Mouse (Mus musculus) midbrain, embryonic 14.5 days (tissue): ENCODE measurements around the gene Noc4l. TPM values are rescaled to one million over a fixed set of nuclear protein-coding genes. Genes with fewer than 3 reads are reported as not detected.
A peak's percentile ranks its signal among the peaks of the same experiment; 100 is the strongest.

Experiments
- ATAC-seq: fragments of 200-750 bp; cut with Nextera tagmentation; 2 replicates; pipeline ENCODE4 v1.8.0; 2017; ENCODE audit warnings: moderate number of reproducible peaks, moderate library complexity; ENCODE audit not compliant: low FRiP score, low TSS enrichment
- DNase-seq: peaks from one replicate; pipeline ENCODE4 v3.0.0-alpha.2; 2015
- H3K27ac ChIP-seq: fragments of 300-500 bp; sonication (generic); replicated peaks from 2 replicates; pipeline ENCODE4 v1.5.1; 2014; ENCODE audit warnings: mild to moderate bottlenecking, low read depth, low read length, moderate library complexity
- H3K27me3 ChIP-seq: fragments of 300-500 bp; sonication (generic); 2 replicates; pipeline ENCODE4 v1.6.1; 2014; ENCODE audit warnings: low read length, control low read depth, mixed read lengths; ENCODE audit not compliant: control insufficient read depth, insufficient read depth
- H3K36me3 ChIP-seq: fragments of 300-500 bp; sonication (generic); 2 replicates; pipeline ENCODE4 v1.6.1; 2014; ENCODE audit warnings: low read length, control low read depth; ENCODE audit not compliant: control insufficient read depth, insufficient read depth
- H3K4me1 ChIP-seq: fragments of 300-500 bp; sonication (generic); 2 replicates; pipeline ENCODE4 v1.6.1; 2014; ENCODE audit warnings: mild to moderate bottlenecking, antibody characterized with exemption, low read length, control low read depth; ENCODE audit not compliant: control insufficient read depth, insufficient read depth
- H3K4me2 ChIP-seq: fragments of 300-500 bp; sonication (generic); 2 replicates; pipeline ENCODE4 v1.6.1; 2014; ENCODE audit warnings: mild to moderate bottlenecking, low read length, moderate library complexity
- H3K4me3 ChIP-seq: fragments of 300-500 bp; sonication (generic); replicated peaks from 2 replicates; pipeline ENCODE4 v1.5.1; 2014; ENCODE audit warnings: low read depth, low read length
- H3K9ac ChIP-seq: fragments of 300-500 bp; sonication (generic); replicated peaks from 2 replicates; pipeline ENCODE4 v1.6.1; 2014; ENCODE audit warnings: mild to moderate bottlenecking, low read length, moderate library complexity
- H3K9me3 ChIP-seq: fragments of 300-500 bp; sonication (generic); 2 replicates; pipeline ENCODE4 v1.6.1; 2016; ENCODE audit warnings: low read length, control low read depth, mixed read lengths; ENCODE audit not compliant: control insufficient read depth
- WGBS: fragments of 180-500 bp; shearing (Covaris S2); extraction: QIAGEN DNeasy Blood & Tissue Kit; methylation state at CpG from one replicate; pipeline ENCODE4 v1.1.7; 2014; 5-methylcytosine and 5-hydroxymethylcytosine counted together
- polyA plus RNA-seq: library from polyadenylated mRNA; unstranded; fragments of >200 nt; fragmentation: Nextera tagmentation; extraction: Ambion mirVana; gene quantifications from 2 replicates; pipeline ENCODE4 v1.2.1, GENCODE M21; 2014

Gene Noc4l
- polyA plus RNA-seq, 1 experiment from 2014 or later: 41.3 TPM

DNA sequence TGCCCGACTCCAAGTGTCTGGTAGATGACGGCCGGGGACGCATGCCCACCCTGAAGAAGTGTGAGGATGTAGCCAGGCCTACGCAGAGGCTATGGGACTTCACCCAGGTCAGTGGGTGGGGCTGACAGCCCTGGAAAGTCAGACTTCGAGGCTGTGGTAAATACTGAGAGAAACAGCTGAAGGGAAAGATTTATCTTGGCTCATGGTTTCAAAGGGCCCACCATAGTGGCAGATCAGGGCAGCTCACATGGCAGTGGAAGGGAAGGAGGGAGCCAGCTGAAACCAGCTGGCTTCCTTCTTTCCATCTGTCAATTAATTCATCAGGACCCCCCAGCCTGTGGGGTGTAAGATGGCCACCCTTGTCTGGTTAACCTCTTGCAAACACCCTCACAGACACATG, 34.0 kb downstream of the Noc4l start:
- ATAC-seq (no peak), DNase-seq (no peak)
- H3K4me1 ChIP-seq: no peaks in the 10 kb centered on the region
- H3K27ac ChIP-seq: no peak overlapping the region
- H3K4me3 ChIP-seq: no peak overlapping the region
- H3K27me3 ChIP-seq: no peaks in the 10 kb centered on the region
- H3K9me3 ChIP-seq: no peaks in the 10 kb centered on the region
- H3K9ac ChIP-seq: no peak overlapping the region
- WGBS: 90% methylated on average over 6 of the region's 6 CpGs
- 0 out of 2 replicates have a peak, but pooled peaks cover 7% of the 10 kb centered on the region for H3K36me3 ChIP-seq
- H3K4me2 ChIP-seq: no peak overlapping the region

DNA sequence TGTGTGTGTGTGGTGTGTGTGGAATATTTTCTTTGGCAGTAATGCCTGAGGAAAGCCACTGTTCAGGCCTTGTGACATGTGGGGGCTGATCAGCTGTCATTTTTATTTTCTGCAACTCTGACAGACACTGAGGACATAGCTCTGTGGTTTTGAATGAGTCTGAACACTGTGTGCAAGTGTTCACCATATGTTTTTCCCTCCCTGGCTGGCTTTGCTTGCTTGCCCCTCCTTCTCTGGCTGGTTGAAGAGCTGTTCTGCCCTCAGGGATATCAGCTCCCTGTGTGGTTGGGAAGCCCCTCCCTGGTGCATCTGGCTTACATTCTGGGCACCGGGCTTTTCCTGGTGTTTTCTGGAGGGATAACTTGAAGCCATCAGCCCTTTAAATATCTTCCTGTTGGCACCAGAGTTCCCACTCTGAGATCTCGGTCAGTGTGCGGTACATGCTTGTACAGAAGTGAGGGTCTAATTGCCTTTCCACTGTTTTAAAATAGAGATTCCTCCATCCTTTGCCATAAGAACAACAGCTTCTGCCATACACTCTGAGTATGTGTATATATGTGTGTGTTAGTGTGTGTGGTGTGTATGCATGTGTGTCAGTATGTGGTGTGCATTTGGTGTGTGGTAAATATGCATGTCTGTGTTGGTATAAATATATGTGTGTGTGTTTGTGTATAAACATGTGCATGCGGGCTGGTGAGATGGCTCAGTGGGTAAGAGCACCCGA, 41.6 kb downstream of the Noc4l start:
- peaks cover 2% of the 10 kb centered on the region; the same call in 1 of the 2 replicates for H3K4me1 ChIP-seq
- no peak overlapping the region for H3K9ac ChIP-seq
- DNase-seq (peak; percentile 11), ATAC-seq (no peak)
- H3K9me3 ChIP-seq: no peaks in the 10 kb centered on the region
- no peaks in the 10 kb centered on the region for H3K27me3 ChIP-seq
- H3K4me3 ChIP-seq: no peak overlapping the region
- 0 out of 2 replicates have a peak, but pooled peaks cover 7% of the 10 kb centered on the region for H3K36me3 ChIP-seq
- WGBS: 86% methylated on average over 5 of the region's 5 CpGs
- no peak overlapping the region for H3K27ac ChIP-seq
- no peak overlapping the region for H3K4me2 ChIP-seq

DNA sequence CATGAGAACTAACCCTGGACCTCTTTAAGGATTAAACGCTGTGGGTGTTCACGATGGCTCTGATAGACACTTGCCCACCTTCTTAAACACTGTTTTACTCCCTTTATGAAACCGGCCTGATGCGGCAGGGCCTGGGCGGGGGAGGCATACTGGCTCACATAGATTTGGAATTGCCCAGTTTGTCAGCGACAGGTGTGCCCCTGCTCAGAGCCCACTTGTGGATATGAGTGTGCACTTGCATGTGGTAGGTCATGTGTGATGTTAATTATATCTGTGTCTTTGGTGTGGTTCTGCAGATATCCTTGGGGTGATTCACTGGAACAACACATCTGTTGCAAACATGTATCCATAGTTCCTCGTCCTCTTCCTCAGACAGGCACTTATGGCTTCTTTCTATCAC, 42.7 kb downstream of the Noc4l start:
- H3K4me1 ChIP-seq: peaks cover 2% of the 10 kb centered on the region; the same call in 1 of the 2 replicates
- ATAC-seq (no peak), DNase-seq (no peak)
- H3K9me3 ChIP-seq: no peaks in the 10 kb centered on the region
- no peak overlapping the region for H3K27ac ChIP-seq
- H3K27me3 ChIP-seq: no peaks in the 10 kb centered on the region
- whole genome bisulfite sequencing: 88% methylated on average over 7 of the region's 7 CpGs
- H3K9ac ChIP-seq: no peak overlapping the region
- no peak overlapping the region for H3K4me3 ChIP-seq
- H3K4me2 ChIP-seq: no peak overlapping the region
- 0 out of 2 replicates have a peak, but pooled peaks cover 7% of the 10 kb centered on the region for H3K36me3 ChIP-seq

DNA sequence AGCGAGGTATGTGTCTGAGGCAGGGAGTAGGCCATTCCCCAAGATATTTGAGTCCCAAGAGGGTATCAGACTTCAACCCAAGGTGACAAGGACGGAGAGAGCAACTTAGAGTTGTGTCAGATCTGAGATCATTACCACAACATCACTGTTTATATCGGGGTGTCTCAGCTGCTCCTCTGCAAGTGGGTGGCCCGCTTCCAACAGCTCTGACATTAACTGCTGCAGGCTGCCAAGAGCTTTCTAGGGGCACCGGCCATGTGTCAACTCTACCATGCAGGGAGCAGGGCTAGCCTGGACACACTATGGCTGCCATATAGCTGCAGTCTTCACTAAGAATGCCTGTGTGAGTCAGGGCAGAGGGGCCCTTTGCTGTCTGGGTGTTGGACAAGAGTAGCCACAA, 43.3 kb downstream of the Noc4l start:
- Histone ChIP-seq H3K36me3 (0 out of 2 replicates have a peak, but pooled peaks cover under 1% of the 10 kb centered on the region), H3K4me2 (no peak overlapping the region), H3K9me3 (no peaks in the 10 kb centered on the region), H3K27ac (no peak overlapping the region), H3K27me3 (no peaks in the 10 kb centered on the region), H3K9ac (no peak overlapping the region), H3K4me3 (no peak overlapping the region), H3K4me1 (peaks cover 2% of the 10 kb centered on the region; the same call in 1 of the 2 replicates)
- ATAC-seq: no peak
- 87% methylated on average over 5 of the region's 5 CpGs for WGBS
- no peak for DNase-seq

DNA sequence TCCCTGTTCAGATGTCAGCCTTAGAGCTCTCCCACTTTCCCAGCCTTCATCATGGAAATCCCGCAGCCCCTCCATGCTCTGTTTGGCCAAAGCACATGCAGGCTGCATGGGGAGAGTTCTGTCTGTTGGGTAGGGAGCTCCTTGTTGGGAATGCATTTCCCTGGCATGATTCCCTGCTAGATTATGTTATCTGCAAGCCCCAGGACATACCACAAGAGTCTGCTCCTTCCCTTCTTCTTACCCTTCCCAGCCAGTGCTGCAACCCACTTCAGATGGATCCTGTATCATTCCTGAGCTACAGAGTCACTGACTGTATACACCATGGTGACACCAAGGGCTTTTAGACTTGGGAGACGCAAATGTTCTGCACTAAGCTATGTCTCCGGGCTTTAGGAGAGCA, 43.8 kb downstream of the Noc4l start:
- no peak overlapping the region for H3K4me2 ChIP-seq
- H3K4me1 ChIP-seq: peaks cover 2% of the 10 kb centered on the region; the same call in 1 of the 2 replicates
- ATAC-seq (no peak), DNase-seq (no peak)
- H3K9ac ChIP-seq: no peak overlapping the region
- no peak overlapping the region for H3K27ac ChIP-seq
- 91% methylated on average over 3 of the region's 3 CpGs for whole genome bisulfite sequencing
- H3K27me3 ChIP-seq: no peaks in the 10 kb centered on the region
- no peaks in the 10 kb centered on the region for H3K9me3 ChIP-seq
- no peaks in the 10 kb centered on the region for H3K36me3 ChIP-seq
- H3K4me3 ChIP-seq: no peak overlapping the region

DNA sequence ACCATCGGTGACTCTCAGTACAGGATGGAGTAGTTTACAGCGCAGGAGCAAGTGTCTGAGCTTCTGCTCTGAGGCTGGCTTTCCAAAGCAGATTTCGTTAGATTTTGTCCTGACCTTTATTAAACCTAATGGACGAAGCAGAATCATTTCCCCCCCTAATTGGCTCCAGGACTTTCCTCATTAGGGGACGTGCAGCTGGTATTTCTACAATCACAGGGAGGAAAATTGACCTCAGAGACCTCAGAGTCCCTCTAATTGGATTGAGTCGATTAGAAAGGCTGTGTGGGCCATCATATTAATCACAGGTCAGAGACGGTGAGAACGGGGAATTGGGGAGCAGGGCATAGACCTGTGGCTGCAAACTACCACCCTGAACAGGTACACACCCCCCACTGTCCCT, 44.3 kb downstream of the Noc4l start:
- Histone ChIP-seq H3K27me3 (no peaks in the 10 kb centered on the region), H3K4me1 (peaks cover 2% of the 10 kb centered on the region; the same call in 1 of the 2 replicates), H3K9ac (no peak overlapping the region), H3K27ac (no peak overlapping the region), H3K4me2 (no peak overlapping the region), H3K9me3 (no peaks in the 10 kb centered on the region), H3K36me3 (no peaks in the 10 kb centered on the region), H3K4me3 (no peak overlapping the region)
- no peak for ATAC-seq
- DNase-seq: no peak
- WGBS: 56% methylated on average over 8 of the region's 8 CpGs

DNA sequence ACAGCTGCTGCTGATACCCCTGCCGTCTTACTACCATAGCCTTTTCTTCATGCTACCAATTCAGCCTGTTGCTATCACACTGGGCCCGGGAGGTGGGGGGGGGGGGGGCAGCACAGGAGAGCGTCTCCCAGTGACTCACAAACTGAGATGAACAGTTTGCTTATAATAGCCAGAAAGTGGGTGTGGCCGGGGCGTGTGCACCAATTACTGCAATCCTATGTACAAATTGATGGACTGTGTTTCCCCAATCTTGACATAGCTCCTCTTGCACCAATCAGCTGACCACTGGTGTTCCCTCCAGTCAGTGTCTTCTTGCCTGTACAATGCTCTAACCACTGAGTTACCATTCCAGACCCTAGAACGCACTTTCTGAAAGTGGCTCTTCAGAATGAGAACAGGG, 44.9 kb downstream of the Noc4l start:
- Histone ChIP-seq H3K27me3 (no peaks in the 10 kb centered on the region), H3K4me3 (no peak overlapping the region), H3K4me2 (no peak overlapping the region), H3K9me3 (no peaks in the 10 kb centered on the region), H3K4me1 (peaks cover 2% of the 10 kb centered on the region; the same call in 1 of the 2 replicates), H3K27ac (no peak overlapping the region), H3K9ac (no peak overlapping the region), H3K36me3 (no peaks in the 10 kb centered on the region)
- no peak for DNase-seq
- 83% methylated on average over 6 of the region's 6 CpGs for WGBS
- ATAC-seq: no peak

DNA sequence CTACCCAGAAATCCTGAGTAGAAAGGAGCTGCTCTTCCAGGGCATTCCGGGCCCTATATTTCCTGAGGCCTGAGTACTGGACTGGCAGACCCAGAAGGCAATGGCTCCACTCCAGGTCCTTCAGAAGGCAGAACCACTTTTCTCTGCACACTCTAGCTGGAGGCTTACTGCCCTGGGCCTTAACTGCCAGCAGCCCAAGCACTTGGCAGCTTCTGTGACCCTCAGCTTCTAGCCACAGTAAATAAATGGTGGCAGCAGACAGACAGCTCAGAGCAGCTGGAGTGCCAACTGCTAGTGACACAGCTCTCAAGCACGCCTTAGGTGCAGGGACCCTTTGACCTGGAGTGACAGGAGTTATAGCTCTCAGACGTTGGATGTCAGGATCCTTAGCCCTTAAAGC, 45.5 kb downstream of the Noc4l start:
- DNase-seq: no peak
- ATAC-seq: no peak
- no peak overlapping the region for H3K4me2 ChIP-seq

More for the DNA sequence above, 45.5 kb downstream of the Noc4l start:
- H3K9ac ChIP-seq: no peak overlapping the region
- H3K4me1 ChIP-seq: peaks cover 2% of the 10 kb centered on the region; the same call in 1 of the 2 replicates
- no peak overlapping the region for H3K4me3 ChIP-seq
- H3K27me3 ChIP-seq: no peaks in the 10 kb centered on the region
- no peak overlapping the region for H3K27ac ChIP-seq
- no peaks in the 10 kb centered on the region for H3K9me3 ChIP-seq
- WGBS: 71% methylated on average over 3 of the region's 3 CpGs
- H3K36me3 ChIP-seq: no peaks in the 10 kb centered on the region
